Mouse (Mus musculus) embryo, embryonic 10.5 days (tissue): ENCODE results near the gene Gle1.
"Not testable (repeated sequence)": the region's sequence is repeated elsewhere in the genome, so short reads cannot be mapped to it uniquely, and the experiment has no call there.

Experiments
- DNase-seq: peaks from one replicate; pipeline ENCODE4 v3.0.0-alpha.2; 2015; ENCODE audit warnings: low spot score

Gle1 gene

DNA sequence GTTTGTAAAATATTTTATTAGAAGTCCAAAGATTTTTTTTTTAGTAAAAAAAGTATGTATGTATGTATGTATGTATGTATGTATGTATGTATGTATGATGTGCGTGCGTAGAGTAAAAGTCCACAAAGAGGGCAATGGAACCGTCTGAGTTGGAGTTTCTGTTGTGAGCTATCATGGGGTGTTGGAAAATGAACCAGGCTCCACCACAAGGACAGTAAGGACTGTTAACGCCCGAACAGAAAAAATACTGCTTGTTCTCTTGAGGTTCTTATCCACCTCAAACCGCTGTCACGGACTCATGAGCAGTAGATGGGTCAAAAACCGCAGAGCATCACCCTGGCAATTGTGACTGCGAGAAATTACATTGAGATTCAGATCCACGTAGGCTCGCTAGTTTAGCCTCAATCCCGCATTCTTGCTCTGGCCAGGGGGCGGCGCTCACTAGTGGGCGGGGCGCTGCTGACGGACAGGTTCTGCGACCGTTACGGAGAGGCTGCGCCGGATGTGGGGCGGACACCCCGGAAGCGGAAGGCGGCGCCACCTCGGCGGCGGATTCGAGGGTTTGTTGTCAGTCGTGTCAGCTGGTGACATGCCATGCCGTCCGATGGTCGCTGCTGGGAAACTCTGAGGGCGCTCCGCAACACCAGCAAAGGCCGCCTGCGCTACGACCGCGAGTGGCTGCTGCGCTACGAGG lies at the start of gene Gle1:
TSS of gene Gle1 (plus strand) at position 521 of the 694 bp plus-strand sequence.
- DNase-seq: peak; percentile 95

DNA sequence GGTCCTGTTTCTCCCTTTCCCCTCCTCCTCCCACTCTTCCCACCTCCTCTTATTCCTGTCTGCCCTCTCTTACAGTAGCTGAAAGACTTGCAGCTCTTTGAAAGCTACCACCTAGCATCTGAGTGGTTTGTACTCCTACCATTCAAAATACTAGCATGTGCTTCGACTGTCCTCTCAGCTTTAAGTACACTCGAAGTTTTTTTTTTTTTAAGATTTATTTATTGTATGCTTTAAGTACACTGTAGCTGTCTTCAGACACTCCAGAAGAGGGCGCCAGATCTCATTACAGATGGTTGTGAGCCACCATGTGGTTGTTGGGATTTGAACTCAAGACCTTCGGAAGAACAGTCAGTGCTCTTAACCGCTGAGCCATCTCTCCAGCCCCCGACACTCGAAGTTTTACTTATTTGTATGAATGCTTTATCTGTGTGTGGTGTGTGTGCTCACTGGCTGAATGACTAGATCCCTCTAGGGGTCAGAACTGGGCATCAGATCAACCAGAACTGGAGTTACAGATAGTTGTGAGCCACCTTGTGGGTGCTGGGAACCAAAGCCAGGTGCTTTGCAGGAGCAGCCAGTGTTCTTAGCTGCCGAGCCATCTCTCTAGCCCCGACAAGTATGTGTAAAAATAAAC lies 48.5 kb upstream of the Gle1 start:
- not testable (repeated sequence) for DNase-seq

DNA sequence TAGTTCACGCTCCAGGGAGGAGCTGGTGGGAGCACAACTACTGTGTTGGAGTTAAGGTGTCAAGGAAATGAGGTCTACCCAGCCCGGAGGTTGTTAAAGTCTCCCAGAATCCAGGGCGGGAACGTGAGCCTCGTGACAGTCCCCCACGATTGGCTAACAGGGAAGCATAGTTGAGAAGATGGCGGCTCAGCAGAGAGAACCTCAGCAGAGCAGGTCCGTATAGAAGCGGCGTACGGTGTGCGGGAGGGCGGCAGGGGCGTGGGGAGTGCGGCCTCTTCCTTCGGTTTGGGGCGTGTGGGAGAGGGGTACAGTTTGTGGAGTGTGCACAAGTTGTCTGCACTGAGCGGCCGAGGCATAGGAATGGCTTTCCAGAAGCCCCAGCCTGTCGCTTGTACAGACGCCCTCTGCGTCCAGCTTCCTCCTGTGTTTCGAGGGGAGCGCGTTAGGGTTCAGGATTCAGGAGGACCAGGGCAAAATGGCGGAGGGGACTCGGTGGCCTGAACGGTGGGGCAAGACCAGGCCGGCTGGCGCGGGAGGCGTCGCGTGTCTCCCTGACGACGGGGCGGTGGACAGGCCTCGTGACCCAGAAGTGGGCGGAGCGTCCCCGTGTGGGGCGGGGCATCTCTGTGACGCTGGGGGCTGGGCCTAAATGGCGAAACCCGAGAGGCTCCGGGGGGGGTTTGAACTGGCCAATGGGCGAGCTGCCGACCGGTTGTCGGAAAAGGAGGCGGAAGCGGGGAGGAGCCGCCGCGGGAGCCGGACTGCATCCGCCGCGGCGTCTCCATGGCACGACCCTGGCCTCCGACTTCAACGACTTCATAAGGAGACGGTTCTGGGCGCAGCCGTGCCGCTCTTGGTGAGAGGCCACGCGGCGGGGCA lies 45.9 kb upstream of the Gle1 start, which contains the start of gene Odf2:
TSS of gene Odf2 (plus strand) at position 156 of the 879 bp plus-strand sequence.
- DNase-seq: peak; percentile 100

DNA sequence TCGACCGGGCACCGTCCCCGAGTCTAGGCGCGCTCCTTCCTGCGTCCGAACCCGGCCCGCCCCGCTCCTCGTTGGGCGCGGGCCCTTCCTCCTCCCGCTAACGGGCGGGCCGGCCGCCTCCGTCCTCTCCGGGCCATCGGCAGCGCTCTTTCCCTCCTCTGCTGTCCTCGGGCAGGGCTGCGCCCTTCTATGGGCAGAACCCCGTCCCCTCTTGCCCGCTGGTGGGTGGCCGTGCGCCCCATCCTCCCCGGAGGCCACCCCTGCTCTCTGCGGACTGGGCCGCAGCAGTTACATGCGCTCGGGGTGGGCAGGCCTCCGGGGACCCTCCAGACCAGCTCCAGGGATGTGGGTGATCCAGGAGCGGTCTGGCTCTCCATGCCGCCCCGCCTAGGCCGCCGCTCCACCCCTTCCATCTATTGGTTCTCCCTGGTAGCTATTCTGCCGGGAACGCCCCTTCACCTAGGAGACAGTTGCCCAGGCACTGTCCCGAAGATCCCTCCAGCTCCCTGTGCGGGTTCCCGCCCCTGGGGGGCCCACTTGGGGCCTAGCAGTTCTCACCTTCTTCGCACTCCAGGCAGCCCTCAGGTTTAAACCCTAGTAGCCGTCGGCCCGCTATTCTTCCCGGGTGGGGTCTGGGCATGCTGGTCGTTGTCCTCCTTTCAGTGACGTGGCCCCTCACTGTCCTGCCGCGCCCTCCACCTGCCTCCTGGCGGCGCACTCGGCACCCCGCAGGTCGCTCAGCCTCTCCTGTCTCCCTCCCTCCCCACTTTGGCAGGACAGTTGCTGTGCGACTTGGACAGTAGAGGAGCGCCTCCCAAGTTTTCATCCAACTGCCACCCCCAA lies 45.0 kb upstream of the Gle1 start:
- DNase-seq: peak; percentile 92

DNA sequence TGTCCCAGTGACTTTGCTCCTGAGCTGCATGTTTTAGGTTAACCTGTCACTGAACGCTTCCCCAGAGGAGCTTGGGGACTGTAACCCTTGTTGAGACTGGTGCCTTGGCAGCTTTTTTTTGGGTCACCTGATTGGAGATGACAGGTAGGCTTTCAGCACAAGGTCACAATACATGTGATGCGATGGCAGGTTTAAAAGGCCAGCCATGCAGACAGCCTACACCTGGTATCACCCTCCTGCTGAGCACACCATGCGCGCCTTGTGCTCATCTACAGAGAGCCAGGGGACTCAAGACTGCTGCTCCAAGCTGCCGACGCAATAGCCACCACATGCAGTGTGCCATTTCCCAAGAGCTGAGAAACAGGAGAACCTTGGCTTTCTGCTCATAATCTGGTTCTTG lies 43.5 kb upstream of the Gle1 start:
- DNase-seq: no peak

DNA sequence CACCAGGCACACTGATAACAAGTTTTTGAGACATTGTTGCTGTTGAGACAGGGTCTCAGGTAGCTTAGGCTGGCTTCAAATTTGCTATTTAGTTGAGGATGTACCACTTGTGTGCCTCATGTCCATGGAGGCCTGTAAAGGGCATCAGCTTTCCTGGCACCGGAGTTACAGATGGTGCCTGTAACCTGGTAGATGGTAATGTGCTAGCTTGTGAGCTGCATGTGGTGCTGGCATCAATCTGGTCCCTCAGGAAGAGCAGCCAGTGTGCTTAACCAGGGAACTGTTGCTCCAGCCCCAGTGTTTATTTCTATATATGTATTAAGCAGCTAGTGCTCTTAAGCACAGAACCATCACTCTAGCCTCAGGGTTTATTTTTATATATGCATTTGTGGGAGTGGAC lies 39.2 kb upstream of the Gle1 start:
- no peak for DNase-seq

DNA sequence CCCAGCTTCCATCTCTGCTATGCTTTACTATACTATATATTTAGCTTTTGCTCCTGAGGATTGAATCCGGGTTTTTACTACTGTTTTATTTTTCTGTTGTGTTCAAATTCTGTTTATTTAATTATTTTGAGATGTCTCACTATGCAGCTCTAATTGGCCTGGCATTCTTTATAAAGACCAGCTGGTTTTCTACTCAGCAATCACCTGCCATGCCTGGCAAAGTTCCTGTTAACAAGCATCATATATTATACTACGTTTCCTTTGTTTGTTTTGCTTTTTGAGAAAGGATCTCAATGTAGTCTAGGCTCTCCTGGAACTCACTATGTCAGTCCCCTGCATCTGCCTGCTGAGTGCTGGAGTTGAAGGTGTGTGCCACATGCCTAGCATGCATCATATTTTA lies 37.9 kb upstream of the Gle1 start:
- DNase-seq: no peak

DNA sequence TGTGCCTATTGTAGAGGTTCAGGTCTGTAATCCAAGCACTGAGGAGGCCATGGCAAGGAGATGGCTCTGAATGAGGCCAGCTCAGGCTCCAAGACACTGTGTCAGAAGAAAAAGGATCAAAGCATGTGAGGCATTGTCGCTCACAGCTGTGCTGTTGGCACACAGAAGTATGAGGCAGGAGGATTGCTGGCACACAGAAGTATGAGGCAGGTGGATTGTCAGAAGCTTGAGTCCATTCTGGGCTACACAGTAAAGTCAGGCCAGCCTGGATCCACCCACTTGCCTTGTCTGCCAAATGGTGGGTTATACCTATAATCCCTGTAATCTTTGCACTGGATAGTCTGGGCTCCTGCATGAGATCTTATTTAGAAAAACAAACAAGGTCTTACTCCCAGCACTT lies 37.1 kb upstream of the Gle1 start:
- DNase-seq: no peak

DNA sequence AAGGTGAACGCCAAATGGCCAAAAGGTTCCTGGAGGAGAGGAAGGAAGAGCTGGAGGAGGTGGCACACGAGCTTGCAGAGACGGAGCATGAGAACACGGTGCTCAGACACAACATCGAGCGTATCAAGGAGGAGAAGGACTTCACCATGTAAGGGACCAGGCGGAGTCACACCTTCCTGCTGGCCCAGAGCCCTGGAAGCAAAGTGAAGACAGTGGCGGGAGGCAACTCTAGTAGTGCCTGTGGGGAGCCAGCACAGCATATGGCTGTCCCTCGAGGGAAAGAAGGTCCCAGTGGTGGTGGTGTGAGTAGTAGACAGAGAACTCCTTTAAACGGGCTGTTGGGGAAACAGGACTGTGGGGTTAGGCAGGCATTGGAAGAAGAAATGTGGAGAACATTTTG lies 33.0 kb upstream of the Gle1 start:
- DNase-seq: no peak

DNA sequence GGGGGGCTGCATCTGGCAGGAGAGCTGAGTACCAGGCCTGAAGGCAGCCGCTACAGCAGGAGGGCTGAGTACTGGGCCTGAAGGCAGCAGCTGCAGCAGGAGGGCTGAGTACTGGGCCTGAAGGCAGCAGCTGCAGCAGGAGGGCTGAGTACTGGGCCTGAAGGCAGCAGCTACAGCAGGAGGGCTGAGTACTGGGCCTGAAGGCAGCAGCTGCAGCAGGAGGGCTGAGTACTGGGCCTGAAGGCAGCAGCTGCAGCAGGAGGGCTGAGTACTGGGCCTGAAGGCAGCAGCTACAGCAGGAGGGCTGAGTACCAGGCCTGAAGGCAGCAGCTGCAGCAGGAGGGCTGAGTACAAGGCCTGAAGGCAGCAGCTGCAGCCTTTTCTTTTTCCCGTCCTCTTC lies 27.1 kb upstream of the Gle1 start:
- not testable (repeated sequence) for DNase-seq

DNA sequence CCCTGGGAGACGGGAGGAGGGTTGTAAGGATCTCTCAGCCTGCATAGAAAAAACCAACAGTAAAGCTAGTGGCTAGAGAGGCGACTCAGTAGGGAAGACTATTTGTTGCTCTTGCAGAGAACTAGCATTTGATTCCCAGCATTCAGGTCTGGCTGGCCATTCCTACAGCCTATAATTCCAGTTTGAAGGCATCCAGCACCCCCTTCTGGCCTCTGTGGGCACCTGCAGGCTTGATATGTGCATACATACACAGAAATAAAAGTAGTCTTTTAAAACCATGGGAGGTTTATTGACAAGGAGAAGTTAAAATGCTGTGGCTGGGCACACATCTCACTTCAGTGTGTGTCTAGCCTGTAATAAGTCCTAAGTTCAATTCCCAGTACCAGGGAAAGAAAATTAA lies 25.2 kb upstream of the Gle1 start:
- DNase-seq: peak; percentile 60

DNA sequence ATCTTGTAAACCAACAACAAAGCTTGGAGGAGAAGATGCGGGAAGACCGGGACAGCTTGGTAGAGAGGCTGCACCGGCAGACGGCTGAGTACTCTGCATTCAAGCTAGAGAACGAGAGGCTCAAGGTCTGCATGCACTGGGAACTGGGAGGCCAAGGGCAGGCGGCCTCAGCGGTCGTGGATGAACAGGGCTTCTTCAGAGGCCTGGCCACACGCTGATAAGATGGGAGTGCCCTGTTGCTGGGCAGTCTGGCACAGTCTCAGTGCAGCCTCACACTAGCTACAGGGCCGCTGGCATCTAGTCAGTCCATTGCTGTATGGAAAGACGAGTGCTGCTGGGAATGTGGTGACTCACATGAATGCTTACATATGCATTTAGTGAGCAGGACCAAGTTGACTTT lies 17.6 kb upstream of the Gle1 start:
- DNase-seq: no peak

DNA sequence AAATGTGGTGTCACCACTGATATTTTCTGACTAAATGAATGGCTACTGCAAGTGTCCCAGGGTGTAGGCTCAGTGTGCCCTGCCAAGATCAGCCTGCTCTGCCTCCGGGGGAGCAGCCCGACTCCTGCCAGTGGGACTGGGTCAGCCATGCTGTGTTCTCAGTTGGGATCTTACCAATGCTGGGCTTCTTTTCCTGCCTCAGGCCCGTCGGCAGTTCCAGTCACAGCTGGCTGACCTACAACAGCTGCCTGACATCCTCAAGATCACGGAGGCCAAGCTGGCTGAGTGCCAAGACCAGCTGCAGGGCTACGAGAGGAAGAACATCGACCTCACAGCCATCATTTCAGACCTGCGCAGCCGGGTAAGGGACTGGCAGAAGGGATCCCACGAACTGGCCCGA lies 13.2 kb upstream of the Gle1 start:
- no peak for DNase-seq

DNA sequence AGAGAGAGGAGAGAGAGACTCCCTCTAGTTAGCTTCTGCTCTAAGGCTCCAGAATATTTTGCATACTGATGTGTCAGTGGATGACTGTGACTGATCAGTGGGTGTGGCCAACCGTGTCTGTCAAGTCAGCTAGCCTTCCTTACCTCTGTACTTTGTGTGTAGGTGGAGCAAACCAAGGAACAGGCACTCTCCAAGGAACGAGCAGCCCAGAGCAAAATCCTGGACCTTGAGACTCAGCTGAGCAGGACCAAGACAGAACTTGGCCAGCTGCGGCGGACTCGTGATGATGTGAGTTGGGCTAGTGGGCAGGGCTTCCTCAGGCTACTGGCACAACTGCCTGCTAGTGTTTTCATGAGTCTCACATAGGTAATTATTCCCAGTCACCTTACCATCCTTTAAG lies 8.7 kb upstream of the Gle1 start:
- no peak for DNase-seq

DNA sequence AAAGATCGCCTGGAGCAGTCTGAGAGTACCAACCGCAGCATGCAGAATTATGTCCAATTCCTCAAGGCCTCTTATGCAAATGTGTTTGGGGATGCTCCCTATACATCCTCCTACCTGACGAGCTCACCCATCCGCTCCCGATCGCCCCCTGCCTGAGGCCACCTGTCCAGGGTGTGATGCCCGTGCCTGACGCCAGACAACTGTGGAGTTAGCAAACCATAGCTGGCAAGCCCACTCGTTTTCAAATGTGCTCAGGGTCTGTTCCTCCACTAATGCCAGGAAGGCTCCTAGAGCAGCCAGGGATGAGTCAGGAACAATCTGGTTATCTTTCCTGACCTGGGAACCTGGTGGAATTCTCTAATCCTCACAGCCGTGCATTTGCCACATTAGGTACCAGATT lies 4.7 kb upstream of the Gle1 start:
- no peak for DNase-seq

DNA sequence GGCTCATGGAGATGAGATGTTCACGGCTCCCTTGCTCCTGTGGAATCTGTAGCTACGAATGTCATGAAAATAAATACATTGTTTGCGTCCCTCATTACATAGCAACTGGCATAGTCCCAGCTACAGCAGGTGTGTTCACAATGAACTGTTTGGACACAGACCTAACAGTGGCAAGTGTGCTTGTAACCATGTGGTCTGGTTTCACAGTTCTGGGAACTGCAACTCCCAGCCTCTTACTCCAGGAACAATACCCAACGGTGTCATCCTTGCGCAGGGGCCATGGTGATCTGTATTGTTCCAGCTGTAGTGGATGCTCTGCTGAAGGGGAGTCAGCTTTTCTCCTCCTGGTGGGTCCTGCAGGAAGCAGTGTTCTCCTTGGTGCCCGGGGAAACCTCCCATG lies 4.0 kb upstream of the Gle1 start:
- DNase-seq: no peak

DNA sequence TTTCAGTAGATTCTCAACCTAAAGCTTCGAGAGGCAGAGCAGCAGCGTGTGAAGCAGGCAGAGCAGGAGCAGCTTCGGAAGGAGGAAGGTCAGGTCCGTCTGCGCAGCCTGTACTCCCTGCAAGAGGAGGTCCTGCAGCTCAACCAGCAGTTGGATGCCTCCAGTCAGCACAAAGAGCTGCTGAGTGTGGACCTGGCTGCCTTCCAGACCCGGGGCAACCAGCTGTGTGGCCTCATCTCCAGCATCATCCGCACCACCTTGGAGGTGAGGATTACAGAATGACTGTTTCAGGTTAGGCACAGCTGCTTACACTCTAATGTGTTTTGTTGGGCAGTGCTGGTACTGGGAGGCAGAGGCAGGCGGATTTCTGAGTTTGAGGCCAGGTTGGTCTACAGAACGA lies 4.8 kb downstream of the Gle1 start:
- DNase-seq: no peak

DNA sequence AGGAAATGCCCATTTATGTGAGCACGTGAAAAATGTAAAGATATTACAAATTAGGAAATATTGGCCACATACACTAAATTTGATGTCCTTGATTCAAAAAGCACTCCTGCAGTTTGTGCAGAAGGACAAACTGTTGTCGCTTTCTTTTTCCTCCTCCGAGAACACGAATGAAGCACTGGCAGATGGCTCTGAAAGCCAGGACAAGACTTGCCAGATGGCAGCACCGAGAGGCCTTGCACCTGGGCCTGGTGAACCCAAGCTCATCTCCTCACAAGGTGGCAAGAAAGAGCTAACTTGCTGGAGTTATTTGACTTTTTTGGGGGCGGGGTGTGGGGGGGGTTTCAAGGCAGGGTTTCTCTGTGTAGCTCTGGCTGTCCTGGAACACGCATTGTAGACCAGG lies 5.6 kb downstream of the Gle1 start:
- no peak for DNase-seq

DNA sequence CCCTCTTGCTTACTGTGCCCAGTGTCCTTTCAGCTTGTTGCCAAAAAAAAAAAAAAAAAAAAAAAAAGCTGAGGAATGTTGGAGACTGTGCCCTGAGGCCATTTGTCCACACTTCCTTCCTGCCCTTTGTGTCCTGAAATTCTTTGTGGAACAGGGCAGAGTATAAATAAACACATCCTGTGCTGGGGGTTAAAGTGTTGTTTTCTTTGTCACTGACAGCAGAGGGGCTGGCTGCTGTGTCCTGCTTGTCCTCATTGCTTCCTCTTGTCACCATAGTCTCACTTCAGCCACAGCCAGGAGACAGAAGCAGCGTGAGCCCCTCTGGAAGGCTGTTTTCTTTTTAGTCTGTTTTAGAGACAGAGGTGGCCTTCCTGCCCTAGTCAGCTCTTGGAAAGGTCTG lies 9.5 kb downstream of the Gle1 start:
- DNase-seq: peak; percentile 38

DNA sequence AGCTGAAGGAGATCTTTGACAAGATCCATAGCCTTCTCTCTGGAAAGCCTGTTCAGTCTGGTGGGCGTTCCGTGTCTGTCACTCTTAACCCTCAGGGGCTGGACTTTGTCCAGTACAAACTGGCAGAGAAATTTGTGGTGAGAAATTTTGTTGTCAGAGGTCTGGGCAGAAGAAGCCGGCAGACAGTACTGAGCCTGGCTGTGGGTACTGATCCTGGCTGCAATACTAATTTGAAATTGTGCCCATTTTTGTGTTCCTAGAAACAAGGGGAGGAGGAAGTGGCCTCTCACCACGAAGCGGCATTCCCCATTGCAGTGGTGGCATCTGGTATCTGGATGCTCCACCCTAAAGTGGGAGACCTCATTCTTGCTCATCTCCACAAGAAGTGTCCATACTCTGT lies 13.7 kb downstream of the Gle1 start:
- no peak for DNase-seq

DNA sequence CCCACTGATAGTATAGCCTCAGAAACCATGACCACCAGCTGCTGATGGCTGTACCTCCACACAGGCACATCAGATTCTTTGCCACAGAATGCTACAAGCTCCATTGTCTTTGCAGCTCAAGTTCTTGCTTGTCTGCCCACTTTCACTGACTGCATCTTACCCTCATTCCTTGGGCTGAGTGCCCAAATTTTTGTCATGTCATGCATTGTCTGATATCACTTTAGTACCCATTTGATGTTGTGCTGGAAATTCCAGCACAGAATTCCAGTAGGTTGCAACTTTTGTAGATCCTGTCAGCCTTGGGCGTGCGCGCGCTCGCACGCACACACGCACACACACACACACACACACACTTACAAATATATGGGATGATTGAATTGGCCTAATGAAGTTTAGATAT lies 26.0 kb downstream of the Gle1 start:
- no peak for DNase-seq
